Mouse (Mus musculus): ENCODE measurements around the gene Slc25a14. TPM values are rescaled to one million over a fixed set of nuclear protein-coding genes. Genes with fewer than 3 reads are reported as not detected.

Gene Slc25a14
- total RNA-seq, 2 experiments from 2014 or later = 1.6 to 1.7 TPM

Small RNA genes within 50 kb of the gene (microRNA-seq; reads per million reads assigned to microRNA genes)
- 0 reads per million in 2 experiments for gene Gm27828

Other genes with a start within 250 kb of the Slc25a14 start
- gene Elf4, start 160.3 kb upstream of the Slc25a14 start, total RNA-seq (2021) = 10 to 100 TPM in 1 of 2 experiments, 1 to 10 TPM in 1; 6.1 to 11.3 TPM
- gene Aifm1, start 109.8 kb upstream of the Slc25a14 start, total RNA-seq (2021) = 10 to 100 TPM; 41.8 to 46.2 TPM
- 1 to 10 TPM in 1 of 2 experiments, under 1 TPM in 1; 0.54 to 1.2 TPM for gene Rab33a, start 104.1 kb upstream of the Slc25a14 start, total RNA-seq (2021)
- gene Zfp280c, start 28.9 kb upstream of the Slc25a14 start, total RNA-seq (2021) = 10 to 100 TPM in 1 of 2 experiments, 1 to 10 TPM in 1; 5.9 to 10.8 TPM
- gene Gpr119, start 51.1 kb downstream of the Slc25a14 start, total RNA-seq (2021) = not detected
- 1 to 10 TPM; 2.5 to 2.7 TPM for gene Rbmx2, start 71.6 kb downstream of the Slc25a14 start, total RNA-seq (2021)